Mouse (Mus musculus): Measurements from ENCODE around the gene Scgb2b18.
"Not testable (repeated sequence)": the region's sequence is repeated elsewhere in the genome, so short reads cannot be mapped to it uniquely, and the experiment has no call there.

Gene Scgb2b18

GRCm38 (mm10) chr7:33173764-33174163, at the start of gene Scgb2b18:
Gene Scgb2b18, minus strand, starts transcription at chr7:33173864.
- not testable (repeated sequence) for DNase-seq (ENCODE audit: low spot score in 2 of 2)

GRCm38 (mm10) chr7:33185268-33185667, 11.6 kb upstream of the Scgb2b18 start, which contains the start of gene Scgb1b18:
Gene Scgb1b18, plus strand, starts transcription at chr7:33185568.
- not testable (repeated sequence) for DNase-seq (ENCODE audit: low spot score in 2 of 2)
